Mouse (Mus musculus) cerebellum, adult (tissue): ENCODE measurements around the gene Vwa3a.

Experiments used
- ATAC-seq: cut with Nextera tagmentation; 2 replicates; pipeline ENCODE4 v1.9.2; 2017; ENCODE audit warnings: mild to moderate bottlenecking, moderate library complexity, mixed read lengths; ENCODE audit not compliant: insufficient number of reproducible peaks, low FRiP score, low TSS enrichment

The Vwa3a gene

GRCm38 (mm10) chr7:120834426-120834825 lies 95.3 kb downstream of the Vwa3a start:
- no peak for ATAC-seq

GRCm38 (mm10) chr7:120834863-120835372 lies 95.8 kb downstream of the Vwa3a start:
- peak; percentile 47; the same call in 1 of the 2 replicates for ATAC-seq

- peak; percentile 56 for ATAC-seq
Measured at GRCm38 (mm10) chr7:120835449-120836359, 96.6 kb downstream of the Vwa3a start.

GRCm38 (mm10) chr7:120836361-120836760 lies 97.2 kb downstream of the Vwa3a start:
- no peak for ATAC-seq

GRCm38 (mm10) chr7:120838436-120839160 lies 99.5 kb downstream of the Vwa3a start:
- no peak for ATAC-seq

- no peak for ATAC-seq
Measured at GRCm38 (mm10) chr7:120839786-120840185, 100.7 kb downstream of the Vwa3a start.

- ATAC-seq: peak; percentile 81
Measured at GRCm38 (mm10) chr7:120842345-120843036, 103.4 kb downstream of the Vwa3a start, which contains the start of gene Eef2k. TSS of gene Eef2k (plus strand) at chr7:120842831.

- peak; percentile 69; the same call in 1 of the 2 replicates for ATAC-seq
Measured at GRCm38 (mm10) chr7:120843037-120843621, 104.0 kb downstream of the Vwa3a start.

GRCm38 (mm10) chr7:120843852-120844435 lies 104.8 kb downstream of the Vwa3a start:
- ATAC-seq: 0 out of 2 replicates have a peak, but pooled peaks have one; percentile 18

- no peak for ATAC-seq
Measured at GRCm38 (mm10) chr7:120844689-120845088, 105.6 kb downstream of the Vwa3a start.

- no peak for ATAC-seq
Measured at GRCm38 (mm10) chr7:120848831-120849512, 109.9 kb downstream of the Vwa3a start.

GRCm38 (mm10) chr7:120850165-120850564 lies 111.0 kb downstream of the Vwa3a start:
- ATAC-seq: no peak
